Mouse (Mus musculus) right cerebral cortex, postnatal 14 days (tissue): ENCODE measurements around the gene Gm10638.
A peak's percentile ranks its signal among the peaks of the same experiment; 100 is the strongest.

ENCODE experiments used
- DNase-seq: peaks from one replicate; pipeline ENCODE4 v3.0.0; 2022

Gene Gm10638

GRCm38 (mm10) chr8:86745221-86745934 is at the start of gene Gm10638, which contains the start of gene Siah1a:
Gene Gm10638 (plus strand): TSS chr8:86745699.
Gene Siah1a (minus strand): TSS chr8:86745934.
- DNase-seq = peak; percentile 48

GRCm38 (mm10) chr8:86695703-86696102 is 49.8 kb upstream of the Gm10638 start:
- DNase-seq = no peak

- no peak for DNase-seq
These were observed 46.6 kb upstream of the Gm10638 start for GRCm38 (mm10) chr8:86698811-86699421.

- no peak for DNase-seq
These were observed 46.0 kb upstream of the Gm10638 start for GRCm38 (mm10) chr8:86699471-86699870.

GRCm38 (mm10) chr8:86702453-86702852 is 43.0 kb upstream of the Gm10638 start:
- no peak for DNase-seq

- no peak for DNase-seq
These were observed 40.2 kb upstream of the Gm10638 start for GRCm38 (mm10) chr8:86705317-86705716.

- no peak for DNase-seq
These were observed 38.7 kb upstream of the Gm10638 start for GRCm38 (mm10) chr8:86706756-86707155.

- no peak for DNase-seq
These were observed 37.6 kb upstream of the Gm10638 start for GRCm38 (mm10) chr8:86707873-86708272.

GRCm38 (mm10) chr8:86712594-86712993 is 32.9 kb upstream of the Gm10638 start:
- no peak for DNase-seq

GRCm38 (mm10) chr8:86713407-86714188 is 31.9 kb upstream of the Gm10638 start:
- DNase-seq = peak; percentile 49

GRCm38 (mm10) chr8:86718332-86718994 is 27.0 kb upstream of the Gm10638 start:
- DNase-seq = no peak

GRCm38 (mm10) chr8:86719368-86719767 is 26.1 kb upstream of the Gm10638 start:
- DNase-seq = no peak

GRCm38 (mm10) chr8:86720756-86721459 is 24.6 kb upstream of the Gm10638 start:
- no peak for DNase-seq

- no peak for DNase-seq
These were observed 24.0 kb upstream of the Gm10638 start for GRCm38 (mm10) chr8:86721490-86721889.

- DNase-seq = no peak
These were observed 18.5 kb upstream of the Gm10638 start for GRCm38 (mm10) chr8:86726959-86727358.

GRCm38 (mm10) chr8:86728224-86728950 is 17.1 kb upstream of the Gm10638 start:
- DNase-seq = no peak

GRCm38 (mm10) chr8:86730303-86730702 is 15.2 kb upstream of the Gm10638 start:
- no peak for DNase-seq

GRCm38 (mm10) chr8:86730860-86731259 is 14.6 kb upstream of the Gm10638 start:
- DNase-seq = no peak

GRCm38 (mm10) chr8:86734171-86734570 is 11.3 kb upstream of the Gm10638 start:
- no peak for DNase-seq

GRCm38 (mm10) chr8:86734954-86735353 is 10.5 kb upstream of the Gm10638 start:
- no peak for DNase-seq

GRCm38 (mm10) chr8:86735446-86736111 is 9.9 kb upstream of the Gm10638 start:
- DNase-seq = no peak
